ENCODE assay signal across 8 mouse cellular contexts in the genomic region with DNA sequence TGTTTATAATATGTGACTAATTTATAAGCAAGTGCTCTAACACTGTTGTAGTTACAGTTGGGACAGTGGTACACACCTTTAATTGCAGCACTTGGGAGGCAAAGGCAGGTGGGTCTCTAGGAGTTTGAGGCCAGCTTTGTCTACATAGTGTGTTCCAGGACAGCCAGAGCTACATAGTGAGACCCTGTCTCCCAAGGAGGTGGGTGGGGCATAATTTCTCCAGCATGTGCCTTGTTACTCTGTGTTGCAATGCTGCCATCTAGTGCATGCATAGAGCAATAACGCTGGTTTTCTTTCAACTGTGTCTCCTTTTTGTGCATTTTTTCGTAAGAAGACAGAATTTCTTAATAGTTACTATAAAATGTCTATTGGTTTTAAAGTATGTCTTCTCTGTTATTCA. TPM values are rescaled to one million over a fixed set of nuclear protein-coding genes. Genes with fewer than 3 reads are reported as not detected.
DNase-seq lines count a peak whose midpoint lies in the region; ATAC-seq and TF ChIP-seq lines count a peak whose summit lies in the region.

No protein-coding gene starts in this region.

- 47% methylated on average over 2 of the region's 2 CpGs for WGBS in limb, embryonic 12.5 days
- WGBS in midbrain, postnatal 0 days: 28% methylated on average over 2 of the region's 2 CpGs

- no peaks in the 10 kb centered on the region for H3K9me3 ChIP-seq in limb, embryonic 12.5 days
- no peaks in the 10 kb centered on the region for H3K9me3 ChIP-seq in midbrain, postnatal 0 days (ENCODE audit: low read length)

- H3K27me3 ChIP-seq in limb, embryonic 12.5 days: no peaks in the 10 kb centered on the region
- no peaks in the 10 kb centered on the region for H3K27me3 ChIP-seq in midbrain, postnatal 0 days (ENCODE audit: insufficient read depth, low read length)

- ATAC-seq in granulocyte monocyte progenitor cell, adult 5-6 weeks (replicated peaks; ENCODE audit: poor library complexity, severe bottlenecking): peak; percentile 99
- peak; percentile 73 for ATAC-seq in limb, embryonic 12.5 days (ENCODE audit: insufficient number of reproducible peaks, insufficient read depth, low FRiP score, low TSS enrichment, low read depth)
- ATAC-seq in midbrain, postnatal 0 days (ENCODE audit: low FRiP score): peak; percentile 84

- H3K9ac ChIP-seq in limb, embryonic 12.5 days (replicated peaks): no peak overlapping the region
- no peak overlapping the region for H3K9ac ChIP-seq in midbrain, postnatal 0 days (replicated peaks; ENCODE audit: low read length, poor library complexity, severe bottlenecking)

- H3K27ac ChIP-seq in limb, embryonic 12.5 days: no peak overlapping the region
- no peak overlapping the region for H3K27ac ChIP-seq in midbrain, postnatal 0 days (ENCODE audit: low read depth, low read length)

- DNase-seq in 416B (ENCODE audit: low read depth) (peak; percentile 77), NIH3T3 (ENCODE audit: low read depth) (peak; percentile 78)
- peak; percentile 28 to 48 for DNase-seq in cerebellum, postnatal 25 days
- DNase-seq in kidney, adult 8-10 months: peak; percentile 23 to 24
- DNase-seq in midbrain, postnatal 0 days (ENCODE audit: low spot score): peak; percentile 89
- DNase-seq in thymus, postnatal 0 days (ENCODE audit: low spot score): peak; percentile 68

- peaks cover 53% of the 10 kb centered on the region for H3K36me3 ChIP-seq in limb, embryonic 12.5 days
- H3K36me3 ChIP-seq in midbrain, postnatal 0 days (ENCODE audit: insufficient read depth, low read length): peaks cover 35% of the 10 kb centered on the region

- no peak overlapping the region for H3K4me2 ChIP-seq in limb, embryonic 12.5 days
- H3K4me2 ChIP-seq in midbrain, postnatal 0 days (ENCODE audit: low read depth, low read length, poor library complexity, severe bottlenecking): no peak overlapping the region

- H3K4me1 ChIP-seq in limb, embryonic 12.5 days (replicated peaks): no peaks in the 10 kb centered on the region
- no peaks in the 10 kb centered on the region for H3K4me1 ChIP-seq in midbrain, postnatal 0 days (ENCODE audit: insufficient read depth, low read length)

- peak; percentile 96 for TF ChIP-seq CTCF in midbrain, postnatal 0 days (IDR thresholded peaks at IDR 0.05)

- no peak overlapping the region for H3K4me3 ChIP-seq in limb, embryonic 12.5 days (replicated peaks)
- H3K4me3 ChIP-seq in midbrain, postnatal 0 days (ENCODE audit: low read depth, low read length): no peak overlapping the region

RNA-seq across cellular contexts. Expression of gene Pnisr, which starts 33.4 kb away (rescaled TPM):
- 144 and 186 TPM in 2 replicates for total RNA-seq in granulocyte monocyte progenitor cell, adult 5-6 weeks (2014; fragmentation: Nextera tagmentation)
- 71.7 and 113 TPM in 2 replicates for total RNA-seq in granulocyte monocyte progenitor cell, adult 5-6 weeks (2017)
- 216 and 217 TPM in 2 replicates for polyA plus RNA-seq in limb, embryonic 12.5 days (2016; fragmentation: Nextera tagmentation; extraction: Ambion mirVana)
- total RNA-seq in midbrain, postnatal 0 days (2014; rRNA removed): 61.2 and 137 TPM in 2 replicates
- 161 and 173 TPM in 2 replicates for polyA plus RNA-seq in midbrain, postnatal 0 days (2015; fragmentation: Nextera tagmentation; extraction: Ambion mirVana)
- polyA plus RNA-seq in thymus, postnatal 0 days (2015; fragmentation: Nextera tagmentation; extraction: Ambion mirVana): 124 and 128 TPM in 2 replicates

RNA-seq across cellular contexts. Expression of gene Tstd3, which starts 47.0 kb away (rescaled TPM):
- total RNA-seq in granulocyte monocyte progenitor cell, adult 5-6 weeks (2014; fragmentation: Nextera tagmentation): 9.1 and 11.7 TPM in 2 replicates
- 11.8 and 13.1 TPM in 2 replicates for total RNA-seq in granulocyte monocyte progenitor cell, adult 5-6 weeks (2017)
- 8.8 and 9.8 TPM in 2 replicates for polyA plus RNA-seq in limb, embryonic 12.5 days (2016; fragmentation: Nextera tagmentation; extraction: Ambion mirVana)
- 15.6 and 19.2 TPM in 2 replicates for total RNA-seq in midbrain, postnatal 0 days (2014; rRNA removed)
- 24.4 and 25.2 TPM in 2 replicates for polyA plus RNA-seq in midbrain, postnatal 0 days (2015; fragmentation: Nextera tagmentation; extraction: Ambion mirVana)
- 9.1 and 9.4 TPM in 2 replicates for polyA plus RNA-seq in thymus, postnatal 0 days (2015; fragmentation: Nextera tagmentation; extraction: Ambion mirVana)

RNA-seq across cellular contexts. Expression of gene Usp45, which starts 47.1 kb away (rescaled TPM):
- 15.3 and 29.5 TPM in 2 replicates for total RNA-seq in granulocyte monocyte progenitor cell, adult 5-6 weeks (2014; fragmentation: Nextera tagmentation)
- 12.0 and 14.4 TPM in 2 replicates for total RNA-seq in granulocyte monocyte progenitor cell, adult 5-6 weeks (2017)
- 11.8 and 13.4 TPM in 2 replicates for polyA plus RNA-seq in limb, embryonic 12.5 days (2016; fragmentation: Nextera tagmentation; extraction: Ambion mirVana)
- 8.5 and 9.7 TPM in 2 replicates for total RNA-seq in midbrain, postnatal 0 days (2014; rRNA removed)
- 3.7 and 4.7 TPM in 2 replicates for polyA plus RNA-seq in midbrain, postnatal 0 days (2015; fragmentation: Nextera tagmentation; extraction: Ambion mirVana)
- polyA plus RNA-seq in thymus, postnatal 0 days (2015; fragmentation: Nextera tagmentation; extraction: Ambion mirVana): 7.5 and 8.3 TPM in 2 replicates

Comparison
In these comparisons a context has a peak if more than half of its experiments do, and no peak if none do; other contexts are left out.
1. DNase-seq: peak in every context shown above with its lines; median percentile 89 in midbrain, postnatal 0 days; 78 in NIH3T3; 77 in 416B; 68 in thymus, postnatal 0 days; 38 in cerebellum, postnatal 25 days; 24 in kidney, adult 8-10 months.